Mouse (Mus musculus): ENCODE measurements around the gene Tmem263.

Gene Tmem263

GRCm38 (mm10) chr10:85102247-85103084, at the start of gene Tmem263, which contains the start of gene Fhl4:
Gene Tmem263, plus strand, starts transcription at chr10:85102627.
Gene Fhl4, minus strand, starts transcription at chr10:85102495.
- ChIA-PET CTCF (interaction anchor here (0.6 to 1.2 kb wide), 4 partner anchors 25 to 89 kb away, joined by 3 to 7 read pairs (median 4); partner anchors contain the start of gene Mterf2 (in 1 of the 4)), POLR2A (interaction anchor here in 3 of 4 experiments (0.5 to 4.6 kb wide), 51 partner anchors 10 to 798 kb away, joined by 3 to 29 read pairs (median 4); partner anchors contain the start of genes Btbd11 (in 2 of the 3), Mterf2 (in 2 of the 3) and Cry1 (in 1 of the 3))

- ChIA-PET POLR2A (interaction anchor here in 2 of 4 experiments (1.1 to 1.9 kb wide), 2 partner anchors 8 to 16 kb away, joined by 3 read pairs; no protein-coding TSS in a partner anchor), CTCF (no interaction called here)
Observed at GRCm38 (mm10) chr10:85054876-85055275, 47.6 kb upstream of the Tmem263 start.

- POLR2A ChIA-PET, result interaction anchor here in 3 of 4 experiments (0.6 to 2.7 kb wide), 20 partner anchors 8 to 468 kb away, joined by 3 to 16 read pairs (median 6); partner anchors contain the start of genes Fhl4 (in 3 of the 3), Tmem263 (in 3 of the 3) and Mterf2 (in 1 of the 3)
- CTCF ChIA-PET, result interaction anchor here in 2 of 4 experiments (0.7 to 1.3 kb wide), 3 partner anchors 33 to 86 kb away, joined by 4 to 5 read pairs (median 5); partner anchors contain the start of gene Mterf2 (in 1 of the 2)
Observed at GRCm38 (mm10) chr10:85071605-85072152, 30.7 kb upstream of the Tmem263 start.

- CTCF ChIA-PET, result interaction anchor here in 2 of 4 experiments (1.0 to 1.2 kb wide), 2 partner anchors 26 to 88 kb away, joined by 3 read pairs; partner anchors contain the start of gene Mterf2 (in 1 of the 2)
- POLR2A ChIA-PET, result interaction anchor here in 3 of 4 experiments (0.9 to 4.6 kb wide), 27 partner anchors 10 to 91 kb away, joined by 3 to 29 read pairs (median 5); partner anchors contain the start of genes Mterf2 (in 3 of the 3) and Cry1 (in 1 of the 3)
Observed at GRCm38 (mm10) chr10:85101841-85102240, 586 bp upstream of the Tmem263 start.

GRCm38 (mm10) chr10:85103085-85103885, 858 bp downstream of the Tmem263 start:
- POLR2A ChIA-PET, result interaction anchor here in 3 of 4 experiments (0.5 to 4.6 kb wide), 42 partner anchors 11 to 797 kb away, joined by 3 to 29 read pairs (median 4); partner anchors contain the start of genes Btbd11 (in 2 of the 3), Mterf2 (in 2 of the 3) and Cry1 (in 1 of the 3)
- CTCF ChIA-PET, result interaction anchor here in 2 of 4 experiments (0.5 to 1.0 kb wide), 3 partner anchors 54 to 90 kb away, joined by 3 to 7 read pairs (median 5); no protein-coding TSS in a partner anchor

- POLR2A ChIA-PET, result interaction anchor here in 3 of 4 experiments (0.5 to 3.7 kb wide), 7 partner anchors 9 to 75 kb away, joined by 3 to 22 read pairs (median 6); partner anchors contain the start of genes Fhl4 (in 2 of the 3), Mterf2 (in 2 of the 3) and Tmem263 (in 2 of the 3)
- CTCF ChIA-PET, result interaction anchor here in 2 of 4 experiments (0.8 to 1.2 kb wide), 3 partner anchors 69 to 101 kb away, joined by 3 to 4 read pairs (median 3); no protein-coding TSS in a partner anchor
Observed at GRCm38 (mm10) chr10:85114409-85114808, 12.0 kb downstream of the Tmem263 start.

- POLR2A ChIA-PET, result interaction anchor here in 1 of 4 experiments (3.6 kb wide), 1 partner anchor 13 kb away, joined by 18 read pairs; no protein-coding TSS in a partner anchor
Observed at GRCm38 (mm10) chr10:85125184-85125583, 22.8 kb downstream of the Tmem263 start.

GRCm38 (mm10) chr10:85127395-85128287, 25.2 kb downstream of the Tmem263 start, which contains the start of gene Mterf2:
Gene Mterf2, minus strand, starts transcription at chr10:85128027.
- POLR2A ChIA-PET, result interaction anchor here (0.5 to 3.6 kb wide), 33 partner anchors 8 to 853 kb away, joined by 3 to 26 read pairs (median 4); partner anchors contain the start of genes Cry1 (in 3 of the 4), Fhl4 (in 2 of the 4), Tmem263 (in 2 of the 4) and Btbd11 (in 1 of the 4)
- CTCF ChIA-PET, result interaction anchor here (0.6 to 1.9 kb wide), 16 partner anchors 11 to 1351 kb away, joined by 3 to 13 read pairs (median 4); partner anchors contain the start of gene Cry1 (in 1 of the 4)

More at GRCm38 (mm10) chr10:85125184-85125583, 22.8 kb downstream of the Tmem263 start:
- CTCF ChIA-PET, result no interaction called here

GRCm38 (mm10) chr10:85128453-85128852, 26.0 kb downstream of the Tmem263 start:
- CTCF ChIA-PET, result interaction anchor here in 3 of 4 experiments (0.6 to 2.0 kb wide), 13 partner anchors 10 to 581 kb away, joined by 3 to 13 read pairs (median 4); partner anchors contain the start of gene Cry1 (in 1 of the 3)
- POLR2A ChIA-PET, result interaction anchor here (0.5 to 3.6 kb wide), 28 partner anchors 9 to 854 kb away, joined by 3 to 26 read pairs (median 4); partner anchors contain the start of genes Cry1 (in 3 of the 4), Fhl4 (in 2 of the 4) and Tmem263 (in 2 of the 4)

- POLR2A ChIA-PET, result interaction anchor here in 1 of 4 experiments (0.6 to 2.7 kb wide), 2 partner anchors 9 to 740 kb away, joined by 3 to 16 read pairs; partner anchors contain the start of gene Mterf2
- CTCF ChIA-PET, result no interaction called here
Observed at GRCm38 (mm10) chr10:85136573-85136972, 34.1 kb downstream of the Tmem263 start.

GRCm38 (mm10) chr10:85141465-85141864, 39.0 kb downstream of the Tmem263 start:
- CTCF ChIA-PET, result interaction anchor here in 1 of 4 experiments (0.6 kb wide), 1 partner anchor 90 kb away, joined by 3 read pairs; no protein-coding TSS in a partner anchor
- POLR2A ChIA-PET, result interaction anchor here (0.6 to 1.4 kb wide), 5 partner anchors 14 to 755 kb away, joined by 3 to 5 read pairs (median 3); partner anchors contain the start of genes Cry1 (in 1 of the 4), Fhl4 (in 1 of the 4) and Tmem263 (in 1 of the 4)

- ChIA-PET CTCF (interaction anchor here in 2 of 4 experiments (0.5 to 1.6 kb wide), 3 partner anchors 8 to 193 kb away, joined by 3 to 7 read pairs (median 7); partner anchors contain the start of gene Cry1 (in 1 of the 2)), POLR2A (interaction anchor here in 3 of 4 experiments (0.6 to 2.5 kb wide), 7 partner anchors 10 to 458 kb away, joined by 3 to 8 read pairs (median 3); partner anchors contain the start of genes Cry1 (in 1 of the 3) and Mterf2 (in 1 of the 3))
Observed at GRCm38 (mm10) chr10:85146282-85146681, 43.9 kb downstream of the Tmem263 start.

GRCm38 (mm10) chr10:85149226-85149625, 46.8 kb downstream of the Tmem263 start:
- CTCF ChIA-PET, result no interaction called here
- POLR2A ChIA-PET, result interaction anchor here in 2 of 4 experiments (0.6 to 0.8 kb wide), 2 partner anchors 42 to 1000 kb away, joined by 3 read pairs; no protein-coding TSS in a partner anchor

GRCm38 (mm10) chr10:85154195-85154594, 51.8 kb downstream of the Tmem263 start:
- ChIA-PET POLR2A (interaction anchor here in 3 of 4 experiments (0.6 to 1.2 kb wide), 8 partner anchors 11 to 1049 kb away, joined by 3 to 7 read pairs (median 3); partner anchors contain the start of genes Cry1 (in 1 of the 3), Fhl4 (in 1 of the 3) and Tmem263 (in 1 of the 3)), CTCF (interaction anchor here (0.5 to 3.2 kb wide), 23 partner anchors 9 to 937 kb away, joined by 3 to 33 read pairs (median 5); partner anchors contain the start of genes Cry1 (in 1 of the 4) and Mterf2 (in 1 of the 4))

GRCm38 (mm10) chr10:85157451-85157850, 55.0 kb downstream of the Tmem263 start:
- POLR2A ChIA-PET, result interaction anchor here in 2 of 4 experiments (0.7 to 1.5 kb wide), 4 partner anchors 8 to 233 kb away, joined by 3 to 4 read pairs (median 4); no protein-coding TSS in a partner anchor
- CTCF ChIA-PET, result interaction anchor here in 2 of 4 experiments (0.6 kb wide), 2 partner anchors 54 to 86 kb away, joined by 4 to 7 read pairs; no protein-coding TSS in a partner anchor
